In the genomic region with DNA sequence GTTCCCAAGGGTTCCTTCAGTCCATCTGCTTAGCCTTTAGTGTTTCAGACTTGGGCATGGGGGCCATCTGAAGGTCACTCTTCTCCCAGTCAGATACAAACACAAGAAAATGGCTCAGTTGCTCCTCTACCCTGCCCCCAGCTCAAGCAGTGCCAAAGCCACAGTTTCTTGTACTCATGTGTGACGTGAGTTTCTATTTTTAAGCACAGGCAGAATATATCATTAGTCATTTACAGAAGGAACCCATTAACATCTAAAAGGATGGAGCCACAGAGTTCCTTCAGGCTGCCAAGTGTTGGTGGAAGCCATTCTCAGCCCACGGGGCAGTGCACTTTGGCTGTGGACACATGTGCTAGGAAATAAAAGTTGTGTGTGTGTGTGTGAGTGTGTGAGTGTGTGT, we compare ENCODE assay signal across 8 mouse cellular contexts.
A peak's percentile ranks its signal among the peaks of the same experiment; 100 is the strongest.
DNase-seq lines count a peak whose midpoint lies in the region; ATAC-seq and TF ChIP-seq lines count a peak whose summit lies in the region.
"Had no signal": no experiment of that assay in that cellular context is flagged by ENCODE, and none has a peak within 500 bp of the region (broad histone marks: within the 10 kb centered on the region; RNA-seq: fewer than 3 reads in every experiment).

No protein-coding gene starts in this region.

- no peak overlapping the region for H3K4me3 ChIP-seq in embryonic facial prominence, embryonic 12.5 days
- no peak overlapping the region for H3K4me3 ChIP-seq in heart, embryonic 13.5 days
- H3K4me3 ChIP-seq in stomach, postnatal 0 days (ENCODE audit: low read depth, low read length): no peak overlapping the region
- H3K4me3 ChIP-seq in liver, postnatal 0 days (ENCODE audit: low read depth, low read length): no peak overlapping the region
- H3K4me3 ChIP-seq: neural tube, embryonic 12.5 days had no signal

- H3K4me1 ChIP-seq in embryonic facial prominence, embryonic 12.5 days: peaks cover 15% of the 10 kb centered on the region; the same call in 1 of the 2 replicates
- peaks cover 21% of the 10 kb centered on the region for H3K4me1 ChIP-seq in heart, embryonic 13.5 days
- 0 out of 2 replicates have a peak, but pooled peaks cover 2% of the 10 kb centered on the region for H3K4me1 ChIP-seq in stomach, postnatal 0 days (replicated peaks; ENCODE audit: control insufficient read depth, insufficient read depth)
- no peaks in the 10 kb centered on the region for H3K4me1 ChIP-seq in liver, postnatal 0 days (ENCODE audit: insufficient read depth)

- no peaks in the 10 kb centered on the region for H3K27me3 ChIP-seq in embryonic facial prominence, embryonic 12.5 days
- H3K27me3 ChIP-seq in heart, embryonic 13.5 days (replicated peaks): no peaks in the 10 kb centered on the region
- H3K27me3 ChIP-seq in stomach, postnatal 0 days (ENCODE audit: control insufficient read depth, insufficient read depth, low read length): no peaks in the 10 kb centered on the region
- H3K27me3 ChIP-seq in liver, postnatal 0 days (ENCODE audit: insufficient read depth, low read length): no peaks in the 10 kb centered on the region
- H3K27me3 ChIP-seq: neural tube, embryonic 12.5 days had no signal

- peaks cover 5% of the 10 kb centered on the region for H3K36me3 ChIP-seq in embryonic facial prominence, embryonic 12.5 days
- peaks cover 7% of the 10 kb centered on the region for H3K36me3 ChIP-seq in heart, embryonic 13.5 days
- H3K36me3 ChIP-seq in stomach, postnatal 0 days (ENCODE audit: control insufficient read depth, insufficient read depth, low read length): no peaks in the 10 kb centered on the region
- peaks cover 6% of the 10 kb centered on the region for H3K36me3 ChIP-seq in liver, postnatal 0 days (replicated peaks; ENCODE audit: insufficient read depth, low read length)

- H3K27ac ChIP-seq in embryonic facial prominence, embryonic 12.5 days: no peak overlapping the region
- peak overlapping the region; percentile 78 for H3K27ac ChIP-seq in heart, embryonic 13.5 days (replicated peaks)
- no peak overlapping the region; the same call in 1 of the 2 replicates for H3K27ac ChIP-seq in stomach, postnatal 0 days (replicated peaks)
- H3K27ac ChIP-seq in liver, postnatal 0 days (ENCODE audit: low read depth): no peak overlapping the region
- H3K27ac ChIP-seq: neural tube, embryonic 12.5 days had no signal

- no peak overlapping the region for H3K4me2 ChIP-seq in embryonic facial prominence, embryonic 12.5 days (replicated peaks)
- H3K4me2 ChIP-seq in heart, embryonic 13.5 days: 0 out of 2 replicates have a peak overlapping the region, but pooled peaks have one; percentile 11
- no peak overlapping the region for H3K4me2 ChIP-seq in stomach, postnatal 0 days (replicated peaks; ENCODE audit: low read depth)
- no peak overlapping the region for H3K4me2 ChIP-seq in liver, postnatal 0 days (ENCODE audit: low read depth, low read length)
- H3K4me2 ChIP-seq: neural tube, embryonic 12.5 days had no signal

- no peak for TF ChIP-seq CTCF in stomach, postnatal 0 days (IDR thresholded peaks at IDR 0.05; ENCODE audit: low read depth)
- TF ChIP-seq CTCF in liver, postnatal 0 days (IDR thresholded peaks at IDR 0.05; ENCODE audit: low read depth): no peak

- 22% methylated on average over 2 of the region's 2 CpGs for WGBS in embryonic facial prominence, embryonic 12.5 days
- WGBS in heart, embryonic 13.5 days: 21% methylated on average over 2 of the region's 2 CpGs
- WGBS in stomach, postnatal 0 days: 24% methylated on average over 2 of the region's 2 CpGs
- 41% methylated on average over 2 of the region's 2 CpGs for WGBS in liver, postnatal 0 days (ENCODE audit: insufficient replicate concordance)

- peak; percentile 28 for DNase-seq in ovary, adult 18-20 months (ENCODE audit: low spot score)
- DNase-seq in ovary, postnatal 10 days (ENCODE audit: low spot score): no peak
- DNase-seq in kidney, postnatal 36 days: peak; percentile 78 to 90
- no peak for DNase-seq in stomach, postnatal 0 days (ENCODE audit: low spot score)
- DNase-seq in liver, postnatal 0 days: no peak

- H3K9me3 ChIP-seq in embryonic facial prominence, embryonic 12.5 days: 0 out of 2 replicates have a peak, but pooled peaks cover 2% of the 10 kb centered on the region
- peaks cover 5% of the 10 kb centered on the region; the same call in 1 of the 2 replicates for H3K9me3 ChIP-seq in heart, embryonic 13.5 days
- no peaks in the 10 kb centered on the region for H3K9me3 ChIP-seq in stomach, postnatal 0 days (ENCODE audit: control insufficient read depth, low read length)
- H3K9me3 ChIP-seq in liver, postnatal 0 days (ENCODE audit: low read length): no peaks in the 10 kb centered on the region

- no peak for TF ChIP-seq EP300 in stomach, postnatal 0 days (optimal IDR thresholded peaks at IDR 0.05)
- no peak for TF ChIP-seq EP300 in liver, postnatal 0 days (IDR thresholded peaks at IDR 0.05; ENCODE audit: low read depth)

- ATAC-seq in embryonic facial prominence, embryonic 12.5 days (ENCODE audit: insufficient number of reproducible peaks, insufficient read depth, low FRiP score, low TSS enrichment): peak; percentile 47; the same call in 1 of the 2 replicates
- peak; percentile 23; the same call in 1 of the 2 replicates for ATAC-seq in heart, embryonic 13.5 days (ENCODE audit: extremely low read depth, insufficient number of reproducible peaks, low FRiP score, low TSS enrichment)
- peak; percentile 76; the same call in 1 of the 2 replicates for ATAC-seq in stomach, postnatal 0 days (ENCODE audit: low FRiP score, low TSS enrichment)
- no peak for ATAC-seq in liver, postnatal 0 days

- H3K9ac ChIP-seq in embryonic facial prominence, embryonic 12.5 days: no peak overlapping the region
- H3K9ac ChIP-seq in heart, embryonic 13.5 days: no peak overlapping the region
- H3K9ac ChIP-seq in stomach, postnatal 0 days (ENCODE audit: low read length): no peak overlapping the region
- no peak overlapping the region for H3K9ac ChIP-seq in liver, postnatal 0 days (replicated peaks)
- H3K9ac ChIP-seq: neural tube, embryonic 12.5 days had no signal

Comparison
In these comparisons a context has a peak if more than half of its experiments do, and no peak if none do; other contexts are left out.
1. DNase-seq: peak in ovary, adult 18-20 months (single experiment) and kidney, postnatal 36 days (2 of 2); none in ovary, postnatal 10 days (single experiment), stomach, postnatal 0 days (single experiment) and liver, postnatal 0 days (single experiment).